Mouse (Mus musculus): ENCODE data around the gene Zfp60. TPM values are rescaled to one million over a fixed set of nuclear protein-coding genes. Genes with fewer than 3 reads are reported as not detected.

Zfp60 gene
- polyA plus RNA-seq, 1 experiment = 24.0 TPM

DNA sequence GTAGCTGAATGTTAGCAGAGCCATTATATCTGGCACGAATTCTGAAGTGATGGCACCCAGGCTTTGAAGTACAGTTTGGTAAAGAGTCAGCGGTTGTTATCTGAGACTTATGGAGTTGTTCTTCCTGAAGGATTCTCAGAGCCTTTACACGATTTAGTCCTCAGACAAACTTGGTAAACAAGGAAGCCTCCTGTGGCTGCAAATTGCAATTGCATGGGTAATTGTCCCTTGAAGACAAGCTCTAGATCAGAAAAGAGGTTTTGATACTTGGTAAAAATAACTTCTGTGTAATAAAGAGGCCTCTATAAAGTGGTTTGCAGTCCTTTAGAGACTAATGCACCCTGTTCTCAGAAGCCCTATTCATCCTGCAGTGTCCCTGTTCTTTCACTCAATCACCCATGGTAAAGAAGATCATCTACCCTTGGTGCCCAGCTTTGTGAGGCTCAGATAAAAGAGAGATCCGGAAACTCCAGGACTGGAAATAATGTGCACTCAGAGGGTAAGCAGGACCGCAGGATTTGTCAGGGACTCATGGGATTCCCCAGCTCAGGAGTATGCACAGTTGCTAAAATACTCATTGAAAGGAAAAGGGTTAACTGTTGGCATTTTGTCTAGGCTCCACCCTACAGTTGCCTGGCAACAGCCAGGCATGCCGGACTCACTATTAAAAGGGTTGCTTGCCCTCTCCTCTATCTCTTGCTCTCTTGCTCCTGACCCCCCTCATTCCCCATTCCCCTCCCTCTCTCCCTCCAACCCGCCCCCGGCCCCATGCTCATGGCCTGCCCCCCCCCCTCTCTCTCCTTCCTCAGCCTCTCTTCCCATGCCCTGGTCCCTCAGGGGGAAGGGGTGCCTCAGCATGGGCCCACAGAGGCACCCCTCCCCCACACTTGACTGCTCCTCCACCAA lies 67.0 kb downstream of the Zfp60 start:
- TF ChIP-seq POLR2A (IDR thresholded peaks at IDR 0.05; ENCODE audit: insufficient read depth, low read length) = no peak
- no peak for TF ChIP-seq EP300 (IDR thresholded peaks at IDR 0.05; ENCODE audit: insufficient read depth, low read depth, low read length)
- TF ChIP-seq CTCF (IDR thresholded peaks at IDR 0.05; ENCODE audit: low read depth, low read length) = no peak
- Histone ChIP-seq H3K4me1 (ENCODE audit: control insufficient read depth, insufficient read depth, low read length) (no peaks in the 10 kb centered on the region), H3K27ac (ENCODE audit: insufficient read depth, low read length) (no peak overlapping the region), H3K27me3 (ENCODE audit: control insufficient read depth, insufficient read depth, low read length, poor library complexity, severe bottlenecking) (no peaks in the 10 kb centered on the region), H3K9me3 (replicated peaks; ENCODE audit: control insufficient read depth, insufficient read depth, low read length, poor library complexity, severe bottlenecking) (peaks cover 20% of the 10 kb centered on the region), H3K4me3 (ENCODE audit: low read depth, low read length) (no peak overlapping the region), H3K36me3 (ENCODE audit: control insufficient read depth, insufficient read depth, low read length, poor library complexity, severe bottlenecking) (no peaks in the 10 kb centered on the region), H3K9ac (ENCODE audit: low read depth, poor library complexity, severe bottlenecking) (no peak overlapping the region)

- H3K36me3 ChIP-seq (ENCODE audit: control insufficient read depth, insufficient read depth, low read length, poor library complexity, severe bottlenecking) = no peaks in the 10 kb centered on the region
- no peak overlapping the region for H3K27ac ChIP-seq (ENCODE audit: insufficient read depth, low read length)
- H3K4me1 ChIP-seq (ENCODE audit: control insufficient read depth, insufficient read depth, low read length) = no peaks in the 10 kb centered on the region
- H3K27me3 ChIP-seq (ENCODE audit: control insufficient read depth, insufficient read depth, low read length, poor library complexity, severe bottlenecking) = no peaks in the 10 kb centered on the region
- H3K9me3 ChIP-seq (replicated peaks; ENCODE audit: control insufficient read depth, insufficient read depth, low read length, poor library complexity, severe bottlenecking) = peaks cover 15% of the 10 kb centered on the region
- TF ChIP-seq CTCF (IDR thresholded peaks at IDR 0.05; ENCODE audit: low read depth, low read length) (no peak), POLR2A (IDR thresholded peaks at IDR 0.05; ENCODE audit: insufficient read depth, low read length) (no peak), EP300 (IDR thresholded peaks at IDR 0.05; ENCODE audit: insufficient read depth, low read depth, low read length) (no peak)
- H3K4me3 ChIP-seq (ENCODE audit: low read depth, low read length) = no peak overlapping the region
- H3K9ac ChIP-seq (ENCODE audit: low read depth, poor library complexity, severe bottlenecking) = no peak overlapping the region
These were observed 69.9 kb downstream of the Zfp60 start for GRCm38 (mm10) chr7:27801137-27801536.

DNA sequence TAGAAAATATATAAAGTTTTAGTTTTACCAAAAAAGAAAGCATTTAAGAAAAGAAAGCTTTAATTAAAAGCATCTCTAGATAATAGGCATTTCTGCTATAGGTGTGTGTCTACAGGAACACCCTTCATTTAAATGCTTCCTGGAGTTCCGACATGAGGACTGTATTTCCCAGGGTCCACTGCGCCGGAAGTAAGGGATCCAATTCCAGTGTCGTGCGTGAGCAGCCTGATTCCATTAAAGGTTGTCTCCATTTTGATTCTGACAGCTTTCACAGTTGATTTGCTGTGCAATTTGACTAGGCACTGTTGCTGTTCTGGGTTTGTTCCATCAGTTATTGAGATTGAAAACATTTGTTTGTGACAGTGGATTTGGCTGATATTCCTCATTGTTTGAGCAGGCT lies 71.8 kb downstream of the Zfp60 start:
- no peak overlapping the region for H3K4me3 ChIP-seq (ENCODE audit: low read depth, low read length)
- no peak overlapping the region for H3K27ac ChIP-seq (ENCODE audit: insufficient read depth, low read length)
- H3K4me1 ChIP-seq (ENCODE audit: control insufficient read depth, insufficient read depth, low read length) = no peaks in the 10 kb centered on the region
- H3K9me3 ChIP-seq (replicated peaks; ENCODE audit: control insufficient read depth, insufficient read depth, low read length, poor library complexity, severe bottlenecking) = no peaks in the 10 kb centered on the region
- H3K9ac ChIP-seq (ENCODE audit: low read depth, poor library complexity, severe bottlenecking) = no peak overlapping the region
- no peaks in the 10 kb centered on the region for H3K36me3 ChIP-seq (ENCODE audit: control insufficient read depth, insufficient read depth, low read length, poor library complexity, severe bottlenecking)
- TF ChIP-seq EP300 (IDR thresholded peaks at IDR 0.05; ENCODE audit: insufficient read depth, low read depth, low read length) (no peak), CTCF (IDR thresholded peaks at IDR 0.05; ENCODE audit: low read depth, low read length) (no peak), POLR2A (IDR thresholded peaks at IDR 0.05; ENCODE audit: insufficient read depth, low read length) (no peak)
- no peaks in the 10 kb centered on the region for H3K27me3 ChIP-seq (ENCODE audit: control insufficient read depth, insufficient read depth, low read length, poor library complexity, severe bottlenecking)

Other genes starting within 250 kb of the Zfp60 start
- gene Sertad1, start 244.5 kb upstream of the Zfp60 start, polyA plus RNA-seq (2011; ENCODE audit: insufficient read depth, insufficient read length, low read depth, missing spikeins) = 8.0 and 8.9 TPM in 2 replicates
- 4.2 and 5.7 TPM in 2 replicates for gene Prx, start 232.1 kb upstream of the Zfp60 start, polyA plus RNA-seq (2011; ENCODE audit: insufficient read depth, insufficient read length, low read depth, missing spikeins)
- 1.4 and 1.5 TPM in 2 replicates for gene Hipk4, start 208.1 kb upstream of the Zfp60 start, polyA plus RNA-seq (2011; ENCODE audit: insufficient read depth, insufficient read length, low read depth, missing spikeins)
- gene Pld3, start 178.2 kb upstream of the Zfp60 start, polyA plus RNA-seq (2011; ENCODE audit: insufficient read depth, insufficient read length, low read depth, missing spikeins) = 50.8 and 72.8 TPM in 2 replicates
- gene 2310022A10Rik, start 178.2 kb upstream of the Zfp60 start, polyA plus RNA-seq (2011; ENCODE audit: insufficient read depth, insufficient read length, low read depth, missing spikeins) = 36.1 and 36.7 TPM in 2 replicates
- 38.7 and 39.8 TPM in 2 replicates for gene Akt2, start 139.8 kb upstream of the Zfp60 start, polyA plus RNA-seq (2011; ENCODE audit: insufficient read depth, insufficient read length, low read depth, missing spikeins)
- 0.65 TPM in 1 of 2 replicates, not detected in the other for gene Ttc9b, start 77.5 kb upstream of the Zfp60 start, polyA plus RNA-seq (2011; ENCODE audit: insufficient read depth, insufficient read length, low read depth, missing spikeins)
- gene Map3k10, start 56.8 kb upstream of the Zfp60 start, polyA plus RNA-seq (2011; ENCODE audit: insufficient read depth, insufficient read length, low read depth, missing spikeins) = 13.5 and 16.5 TPM in 2 replicates
- gene Zfp607b, start 42.0 kb upstream of the Zfp60 start, polyA plus RNA-seq (2011; ENCODE audit: insufficient read depth, insufficient read length, low read depth, missing spikeins) = 1.6 and 1.8 TPM in 2 replicates
- gene Zfp626, start 75.8 kb downstream of the Zfp60 start, polyA plus RNA-seq (2011; ENCODE audit: insufficient read depth, insufficient read length, low read depth, missing spikeins) = 7.3 and 9.3 TPM in 2 replicates
- gene Zfp59, start 107.2 kb downstream of the Zfp60 start, polyA plus RNA-seq (2011; ENCODE audit: insufficient read depth, insufficient read length, low read depth, missing spikeins) = 7.0 and 7.7 TPM in 2 replicates
- gene Zfp607a, start 126.1 kb downstream of the Zfp60 start, polyA plus RNA-seq (2011; ENCODE audit: insufficient read depth, insufficient read length, low read depth, missing spikeins) = 1.8 and 2.0 TPM in 2 replicates
- gene Zfp974, start 198.1 kb downstream of the Zfp60 start, polyA plus RNA-seq (2011; ENCODE audit: insufficient read depth, insufficient read length, low read depth, missing spikeins) = 5.8 and 8.7 TPM in 2 replicates
- gene Zfp780b, start 247.8 kb downstream of the Zfp60 start, polyA plus RNA-seq (2011; ENCODE audit: insufficient read depth, insufficient read length, low read depth, missing spikeins) = 19.9 and 21.3 TPM in 2 replicates

All from ES-Bruce4 (cell line).